Mouse (Mus musculus): Measurements from ENCODE around the gene Spdef. TPM values are rescaled to one million over a fixed set of nuclear protein-coding genes. Genes with fewer than 3 reads are reported as not detected.

Spdef gene
- polyA plus RNA-seq, 1 experiment from 2014 or later = 1.6 TPM

GRCm38 (mm10) chr17:27764453-27764852 lies 35.7 kb upstream of the Spdef start:
- Histone ChIP-seq H3K36me3 (ENCODE audit: control insufficient read depth, insufficient read depth, low read length) (peaks cover 35% of the 10 kb centered on the region), H3K27ac (replicated peaks; ENCODE audit: low read depth, low read length) (no peak overlapping the region), H3K4me3 (ENCODE audit: low read depth, low read length) (no peak overlapping the region), H3K4me2 (ENCODE audit: low read depth, low read length) (no peak overlapping the region), H3K9ac (ENCODE audit: low read depth, low read length) (no peak overlapping the region), H3K4me1 (ENCODE audit: control insufficient read depth, insufficient read depth, low read length) (no peaks in the 10 kb centered on the region), H3K9me3 (ENCODE audit: control insufficient read depth, low read length) (peaks cover 8% of the 10 kb centered on the region; the same call in 1 of the 2 replicates), H3K27me3 (replicated peaks; ENCODE audit: control insufficient read depth, insufficient read depth, low read length) (no peaks in the 10 kb centered on the region)
- DNase-seq (ENCODE audit: low spot score) (no peak), ATAC-seq (ENCODE audit: low read depth) (no peak)
- 97% methylated on average over 2 of the region's 2 CpGs for WGBS

GRCm38 (mm10) chr17:27762884-27763283 lies 34.1 kb upstream of the Spdef start:
- H3K4me1 ChIP-seq (ENCODE audit: control insufficient read depth, insufficient read depth, low read length) = no peaks in the 10 kb centered on the region
- ATAC-seq (ENCODE audit: low read depth) (no peak), DNase-seq (ENCODE audit: low spot score) (no peak)
- peaks cover 34% of the 10 kb centered on the region for H3K36me3 ChIP-seq (ENCODE audit: control insufficient read depth, insufficient read depth, low read length)
- H3K27me3 ChIP-seq (replicated peaks; ENCODE audit: control insufficient read depth, insufficient read depth, low read length) = no peaks in the 10 kb centered on the region
- H3K4me2 ChIP-seq (ENCODE audit: low read depth, low read length) = no peak overlapping the region
- 90% methylated on average over 11 of the region's 11 CpGs for WGBS
- H3K9me3 ChIP-seq (ENCODE audit: control insufficient read depth, low read length) = peaks cover 8% of the 10 kb centered on the region; the same call in 1 of the 2 replicates
- no peak overlapping the region for H3K27ac ChIP-seq (replicated peaks; ENCODE audit: low read depth, low read length)
- H3K9ac ChIP-seq (ENCODE audit: low read depth, low read length) = no peak overlapping the region
- no peak overlapping the region for H3K4me3 ChIP-seq (ENCODE audit: low read depth, low read length)

GRCm38 (mm10) chr17:27761639-27762336 lies 33.0 kb upstream of the Spdef start:
- WGBS = 34% methylated on average over 9 of the region's 9 CpGs
- peaks cover 8% of the 10 kb centered on the region; the same call in 1 of the 2 replicates for H3K9me3 ChIP-seq (ENCODE audit: control insufficient read depth, low read length)
- H3K4me3 ChIP-seq (ENCODE audit: low read depth, low read length) = no peak overlapping the region
- ATAC-seq (ENCODE audit: low read depth) (peak; percentile 89), DNase-seq (ENCODE audit: low spot score) (peak; percentile 85)
- no peaks in the 10 kb centered on the region for H3K4me1 ChIP-seq (ENCODE audit: control insufficient read depth, insufficient read depth, low read length)
- H3K27me3 ChIP-seq (replicated peaks; ENCODE audit: control insufficient read depth, insufficient read depth, low read length) = no peaks in the 10 kb centered on the region
- H3K9ac ChIP-seq (ENCODE audit: low read depth, low read length) = no peak overlapping the region
- no peak overlapping the region for H3K4me2 ChIP-seq (ENCODE audit: low read depth, low read length)
- no peak overlapping the region for H3K27ac ChIP-seq (replicated peaks; ENCODE audit: low read depth, low read length)
- peaks cover 25% of the 10 kb centered on the region for H3K36me3 ChIP-seq (ENCODE audit: control insufficient read depth, insufficient read depth, low read length)

GRCm38 (mm10) chr17:27760169-27760568 lies 31.4 kb upstream of the Spdef start:
- H3K4me2 ChIP-seq (ENCODE audit: low read depth, low read length) = no peak overlapping the region
- no peak overlapping the region for H3K27ac ChIP-seq (replicated peaks; ENCODE audit: low read depth, low read length)
- no peaks in the 10 kb centered on the region for H3K27me3 ChIP-seq (replicated peaks; ENCODE audit: control insufficient read depth, insufficient read depth, low read length)
- no peak overlapping the region for H3K9ac ChIP-seq (ENCODE audit: low read depth, low read length)
- H3K4me3 ChIP-seq (ENCODE audit: low read depth, low read length) = no peak overlapping the region
- DNase-seq (ENCODE audit: low spot score) = no peak
- ATAC-seq (ENCODE audit: low read depth) = no peak
- H3K9me3 ChIP-seq (ENCODE audit: control insufficient read depth, low read length) = peaks cover 7% of the 10 kb centered on the region; the same call in 1 of the 2 replicates
- H3K36me3 ChIP-seq (ENCODE audit: control insufficient read depth, insufficient read depth, low read length) = peaks cover 9% of the 10 kb centered on the region
- WGBS = 77% methylated on average over 6 of the region's 6 CpGs
- no peaks in the 10 kb centered on the region for H3K4me1 ChIP-seq (ENCODE audit: control insufficient read depth, insufficient read depth, low read length)

- WGBS = 87% methylated on average over 8 of the region's 8 CpGs
- no peak overlapping the region for H3K4me2 ChIP-seq (ENCODE audit: low read depth, low read length)
- 0 out of 2 replicates have a peak overlapping the region, but pooled peaks have one; percentile 8 for H3K9ac ChIP-seq (ENCODE audit: low read depth, low read length)
- peaks cover 26% of the 10 kb centered on the region for H3K36me3 ChIP-seq (ENCODE audit: control insufficient read depth, insufficient read depth, low read length)
- DNase-seq (ENCODE audit: low spot score) (no peak), ATAC-seq (ENCODE audit: low read depth) (no peak)
- no peak overlapping the region for H3K27ac ChIP-seq (replicated peaks; ENCODE audit: low read depth, low read length)
- H3K9me3 ChIP-seq (ENCODE audit: control insufficient read depth, low read length) = no peaks in the 10 kb centered on the region
- H3K4me1 ChIP-seq (ENCODE audit: control insufficient read depth, insufficient read depth, low read length) = peaks cover 5% of the 10 kb centered on the region; the same call in 1 of the 2 replicates
- H3K4me3 ChIP-seq (ENCODE audit: low read depth, low read length) = no peak overlapping the region
- H3K27me3 ChIP-seq (replicated peaks; ENCODE audit: control insufficient read depth, insufficient read depth, low read length) = no peaks in the 10 kb centered on the region
Observed at GRCm38 (mm10) chr17:27751314-27752202, 22.8 kb upstream of the Spdef start.

GRCm38 (mm10) chr17:27750451-27750942 lies 21.7 kb upstream of the Spdef start:
- H3K4me1 ChIP-seq (ENCODE audit: control insufficient read depth, insufficient read depth, low read length) = peaks cover 7% of the 10 kb centered on the region; the same call in 1 of the 2 replicates
- H3K9ac ChIP-seq (ENCODE audit: low read depth, low read length) = no peak overlapping the region
- DNase-seq (ENCODE audit: low spot score) (no peak), ATAC-seq (ENCODE audit: low read depth) (no peak)
- peaks cover 26% of the 10 kb centered on the region for H3K36me3 ChIP-seq (ENCODE audit: control insufficient read depth, insufficient read depth, low read length)
- WGBS = 87% methylated on average over 6 of the region's 6 CpGs
- H3K27me3 ChIP-seq (replicated peaks; ENCODE audit: control insufficient read depth, insufficient read depth, low read length) = no peaks in the 10 kb centered on the region
- no peak overlapping the region for H3K4me3 ChIP-seq (ENCODE audit: low read depth, low read length)
- no peak overlapping the region for H3K4me2 ChIP-seq (ENCODE audit: low read depth, low read length)
- H3K27ac ChIP-seq (replicated peaks; ENCODE audit: low read depth, low read length) = no peak overlapping the region
- H3K9me3 ChIP-seq (ENCODE audit: control insufficient read depth, low read length) = no peaks in the 10 kb centered on the region

GRCm38 (mm10) chr17:27748123-27748522 lies 19.4 kb upstream of the Spdef start:
- H3K4me1 ChIP-seq (ENCODE audit: control insufficient read depth, insufficient read depth, low read length) = peaks cover 7% of the 10 kb centered on the region; the same call in 1 of the 2 replicates
- WGBS = 92% methylated on average over 2 of the region's 2 CpGs
- H3K27ac ChIP-seq (replicated peaks; ENCODE audit: low read depth, low read length) = no peak overlapping the region
- DNase-seq (ENCODE audit: low spot score) (no peak), ATAC-seq (ENCODE audit: low read depth) (no peak)
- H3K27me3 ChIP-seq (replicated peaks; ENCODE audit: control insufficient read depth, insufficient read depth, low read length) = no peaks in the 10 kb centered on the region
- no peak overlapping the region for H3K4me2 ChIP-seq (ENCODE audit: low read depth, low read length)
- H3K9me3 ChIP-seq (ENCODE audit: control insufficient read depth, low read length) = no peaks in the 10 kb centered on the region
- peaks cover 17% of the 10 kb centered on the region for H3K36me3 ChIP-seq (ENCODE audit: control insufficient read depth, insufficient read depth, low read length)
- H3K4me3 ChIP-seq (ENCODE audit: low read depth, low read length) = no peak overlapping the region
- no peak overlapping the region for H3K9ac ChIP-seq (ENCODE audit: low read depth, low read length)

- DNase-seq (ENCODE audit: low spot score) = peak; percentile 57
- H3K27me3 ChIP-seq (replicated peaks; ENCODE audit: control insufficient read depth, insufficient read depth, low read length) = no peaks in the 10 kb centered on the region
- H3K27ac ChIP-seq (replicated peaks; ENCODE audit: low read depth, low read length) = peak overlapping the region; percentile 24; the same call in 1 of the 2 replicates
- no peak overlapping the region for H3K9ac ChIP-seq (ENCODE audit: low read depth, low read length)
- no peak overlapping the region for H3K4me3 ChIP-seq (ENCODE audit: low read depth, low read length)
- H3K9me3 ChIP-seq (ENCODE audit: control insufficient read depth, low read length) = no peaks in the 10 kb centered on the region
- WGBS = 31% methylated on average over 4 of the region's 4 CpGs
- peaks cover 7% of the 10 kb centered on the region; the same call in 1 of the 2 replicates for H3K4me1 ChIP-seq (ENCODE audit: control insufficient read depth, insufficient read depth, low read length)
- ATAC-seq (ENCODE audit: low read depth) = no peak
- H3K4me2 ChIP-seq (ENCODE audit: low read depth, low read length) = no peak overlapping the region
- H3K36me3 ChIP-seq (ENCODE audit: control insufficient read depth, insufficient read depth, low read length) = 0 out of 2 replicates have a peak, but pooled peaks cover 6% of the 10 kb centered on the region
Observed at GRCm38 (mm10) chr17:27746446-27746845, 17.7 kb upstream of the Spdef start.

Measured in embryonic facial prominence, embryonic 14.5 days (tissue).